Mouse (Mus musculus) spleen, adult 2 months (tissue): ENCODE measurements around the gene Zfp422.

ENCODE experiments used
- CTCF ChIP-seq: fragments of 200-500 bp; IDR thresholded peaks from 2 replicates; pipeline ENCODE4 v1.5.1; 2011; ENCODE audit warnings: mild to moderate bottlenecking, inconsistent platforms; ENCODE audit not compliant: insufficient read depth, insufficient read length, insufficient replicate concordance; ENCODE audit errors: extremely low read depth
- POLR2A ChIP-seq: fragments of 200-500 bp; IDR thresholded peaks from 2 replicates; pipeline ENCODE4 v1.6.1; 2011; ENCODE audit warnings: low read depth, low read length, inconsistent platforms

DNA sequence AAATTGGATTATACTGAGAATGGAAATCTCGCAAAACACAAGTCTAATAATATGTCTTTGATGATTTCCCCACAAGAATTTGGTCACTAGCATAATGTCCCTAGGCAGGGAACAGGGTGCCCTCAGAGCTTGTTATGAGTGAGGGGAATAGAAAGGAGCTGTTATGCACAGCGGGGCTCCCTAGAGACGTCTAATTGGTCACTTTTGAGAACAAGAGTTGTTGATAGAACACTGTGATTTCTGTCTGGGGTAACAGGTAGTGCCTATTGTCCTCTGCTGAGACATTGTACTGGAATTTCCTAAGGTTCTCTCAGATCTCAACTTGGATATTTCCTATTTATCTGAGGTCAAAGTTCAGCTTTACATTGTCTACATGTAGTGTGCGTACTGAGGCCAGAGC, 44.7 kb downstream of the Zfp422 start, which contains the start of gene Olfr215:
- TF ChIP-seq CTCF (no peak), POLR2A (no peak)
